Mouse (Mus musculus): ENCODE data around the gene Tubb4b.

GRCm38 (mm10) chr2:25242101-25242506, 17.6 kb upstream of the Tubb4b start, which contains the start of the genes Rnf208 and Cysrt1:
- no peak for TF ChIP-seq CTCF (IDR thresholded peaks at IDR 0.05; ENCODE audit: control insufficient read depth, insufficient read depth, low read length)
- no peak for TF ChIP-seq POLR2A (IDR thresholded peaks at IDR 0.05; ENCODE audit: borderline replicate concordance, control insufficient read depth, low read depth, low read length)
